Mouse (Mus musculus): ENCODE data around the gene Rbm17.
"Not testable (repeated sequence)": the region's sequence is repeated elsewhere in the genome, so short reads cannot be mapped to it uniquely, and the experiment has no call there.

The Rbm17 gene

DNA sequence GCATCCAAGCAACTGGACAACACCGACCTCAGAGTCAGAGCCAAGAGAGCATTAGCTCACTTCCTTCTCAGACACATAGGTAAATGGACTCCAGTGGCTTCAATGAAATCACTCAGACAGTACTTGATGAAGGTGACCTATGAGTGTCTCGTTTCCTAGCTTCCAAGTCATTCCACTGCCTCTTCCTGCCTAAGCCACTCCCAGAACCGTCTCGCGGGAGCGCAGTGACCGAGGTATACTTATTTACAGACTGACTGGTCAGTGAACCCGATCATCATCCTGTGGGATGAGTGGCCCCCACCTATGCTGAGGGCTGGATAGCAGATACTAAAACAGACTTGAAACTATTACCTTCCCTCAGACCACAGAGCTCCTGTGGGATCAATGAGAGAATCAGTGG, 57.9 kb downstream of the Rbm17 start:
- DNase-seq (ENCODE audit: extremely low read depth, insufficient read length, low spot score), result no peak

DNA sequence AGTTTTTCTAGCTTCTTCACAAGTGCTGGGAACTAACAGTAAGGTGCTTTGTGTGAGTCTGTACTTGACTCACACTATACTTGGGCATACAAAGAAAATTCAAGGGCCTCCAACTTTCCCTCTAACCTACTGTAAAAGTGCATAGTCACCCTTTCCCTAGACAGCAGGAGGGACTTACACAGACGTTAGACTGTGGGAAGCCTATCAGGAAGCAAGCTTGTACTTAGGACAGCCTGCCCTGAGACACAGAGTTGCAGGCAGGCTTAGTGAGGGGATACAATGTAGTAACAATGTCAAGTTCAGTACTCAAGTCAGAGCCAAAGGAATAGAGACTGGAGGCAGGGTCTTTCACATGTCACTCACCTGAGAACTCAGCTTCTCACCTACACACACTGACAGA, 58.6 kb downstream of the Rbm17 start:
- no peak for DNase-seq (ENCODE audit: extremely low read depth, insufficient read length, low spot score)

DNA sequence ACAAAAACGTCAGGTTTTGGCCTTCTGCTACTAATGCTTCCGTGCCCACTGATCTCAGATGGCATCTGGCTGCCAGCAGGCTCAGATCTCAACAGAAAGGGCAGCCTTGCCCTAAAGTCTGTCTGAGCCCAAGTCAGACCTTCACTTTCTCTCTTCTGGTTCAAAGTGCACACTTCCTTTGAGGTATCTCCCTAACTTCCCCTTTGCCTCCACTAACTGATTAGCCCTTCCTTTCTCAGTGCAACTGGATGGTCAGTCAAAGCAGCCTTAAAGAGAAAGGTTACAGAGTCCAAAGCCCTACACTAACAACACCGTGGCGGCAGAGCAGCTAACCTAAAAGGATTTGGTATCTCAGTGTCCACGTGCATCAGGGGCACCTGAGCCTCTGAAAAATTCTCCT, 59.6 kb downstream of the Rbm17 start:
- no peak for DNase-seq (ENCODE audit: extremely low read depth, insufficient read length, low spot score)

DNA sequence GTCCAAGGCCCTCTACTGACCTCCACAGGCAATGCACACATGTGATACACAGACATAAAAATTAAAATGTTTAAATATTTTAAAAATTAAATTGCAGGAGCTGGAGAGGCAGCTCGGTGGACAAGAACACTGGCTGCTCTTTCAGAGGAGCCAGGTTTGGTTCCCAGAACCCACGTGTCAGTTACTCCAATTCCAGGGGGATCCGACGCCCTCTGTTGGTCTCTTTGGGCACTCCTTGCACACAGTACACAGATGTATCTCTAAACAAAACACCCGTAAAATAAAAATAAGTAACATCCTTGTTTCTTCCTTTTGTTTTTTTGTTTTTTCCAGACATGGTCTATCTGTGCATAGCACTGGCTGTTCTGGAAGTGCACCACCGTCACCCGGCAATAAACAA, 60.8 kb downstream of the Rbm17 start:
- DNase-seq (ENCODE audit: extremely low read depth, insufficient read length, low spot score), result no peak

DNA sequence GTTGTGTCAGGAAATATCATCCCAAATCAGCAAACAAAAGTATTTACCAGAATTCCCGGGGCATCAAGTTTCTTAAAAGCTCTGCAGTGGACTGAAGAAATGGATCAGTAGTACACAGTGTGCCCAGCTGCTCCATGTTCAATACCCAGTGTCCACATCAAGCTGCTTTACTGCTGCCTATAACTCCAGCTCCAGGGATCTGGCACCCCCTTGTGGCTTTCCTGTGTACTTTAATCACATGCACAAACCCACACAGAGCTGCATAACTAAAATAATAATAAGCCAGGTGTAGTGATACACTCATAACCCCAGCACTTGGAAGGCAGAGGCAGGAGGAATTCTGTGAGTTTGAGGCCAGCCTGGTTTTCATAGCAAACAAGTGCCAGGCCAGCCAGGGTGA, 61.3 kb downstream of the Rbm17 start:
- DNase-seq (ENCODE audit: extremely low read depth, insufficient read length, low spot score), result no peak

DNA sequence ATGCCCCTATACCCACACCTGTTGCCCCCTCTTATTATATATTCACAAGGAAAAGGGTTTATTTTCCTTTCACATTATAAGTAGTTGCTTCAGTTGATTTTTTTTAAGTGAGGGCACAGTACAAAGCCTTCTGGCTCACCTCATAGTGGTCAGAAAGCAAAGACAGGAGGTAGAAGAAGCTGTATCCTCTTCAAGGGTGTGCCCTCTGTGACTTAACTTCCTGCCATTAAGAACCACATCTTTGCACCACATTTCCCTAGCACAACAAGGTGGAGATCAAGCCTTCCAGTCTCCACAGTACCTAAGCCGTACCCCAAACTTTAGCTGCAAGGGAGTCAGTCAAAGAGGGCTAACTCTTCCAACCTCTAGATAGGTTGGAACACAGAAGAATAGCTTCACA, 61.8 kb downstream of the Rbm17 start:
- no peak for DNase-seq (ENCODE audit: extremely low read depth, insufficient read length, low spot score)

DNA sequence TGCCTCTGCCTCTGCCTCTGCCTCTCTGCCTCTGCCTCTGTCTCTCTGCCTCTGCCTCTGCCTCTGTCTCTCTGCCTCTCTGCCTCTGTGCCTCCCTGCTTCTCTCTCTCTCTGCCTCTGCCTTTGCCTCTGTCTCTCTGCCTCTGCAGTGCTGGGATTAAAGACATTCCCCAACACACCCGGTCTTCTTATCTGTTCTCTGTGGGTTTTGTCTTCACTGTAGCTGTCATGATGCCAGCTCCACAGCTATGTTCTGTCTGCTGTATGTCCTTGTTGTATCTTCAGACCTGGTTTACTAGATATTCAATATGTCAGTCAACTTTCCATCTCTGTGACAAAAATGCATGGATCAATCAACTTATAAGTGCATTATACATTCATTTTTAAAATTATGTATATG, 62.4 kb downstream of the Rbm17 start:
- DNase-seq (ENCODE audit: extremely low read depth, insufficient read length, low spot score), result not testable (repeated sequence)

DNA sequence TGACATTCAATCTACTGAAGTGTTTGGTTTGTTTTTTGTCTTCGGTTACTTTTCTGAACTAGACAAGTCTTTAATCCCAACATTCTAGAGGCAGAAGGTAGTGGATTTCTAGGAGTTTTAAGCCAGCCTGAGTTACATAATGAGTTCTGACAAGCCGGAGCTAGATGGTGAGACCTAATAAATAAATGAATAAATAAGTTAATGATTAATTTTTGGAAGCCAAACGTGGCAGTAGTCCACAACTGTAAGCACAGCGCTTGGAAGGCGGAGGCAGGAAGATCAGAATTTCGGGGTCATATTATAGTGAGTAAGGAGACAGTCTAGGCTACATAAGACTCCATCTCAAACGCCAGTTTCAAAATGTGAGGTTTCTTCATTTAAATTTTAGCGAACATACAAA, 68.0 kb downstream of the Rbm17 start:
- DNase-seq (ENCODE audit: extremely low read depth, insufficient read length, low spot score), result no peak
